Mouse (Mus musculus) G1E (cell line): Measurements from ENCODE around the gene Hnrnpr.

Experiments
- CTCF ChIP-seq: IDR thresholded peaks from 2 replicates; pipeline ENCODE4 v1.5.1; 2012; ENCODE audit warnings: low read depth, low read length, inconsistent platforms, mixed read lengths
- TAL1 ChIP-seq: conservative IDR thresholded peaks from 2 replicates; pipeline ENCODE4 v1.6.1; 2012; ENCODE audit warnings: low read depth, low read length, inconsistent platforms, mixed read lengths

DNA sequence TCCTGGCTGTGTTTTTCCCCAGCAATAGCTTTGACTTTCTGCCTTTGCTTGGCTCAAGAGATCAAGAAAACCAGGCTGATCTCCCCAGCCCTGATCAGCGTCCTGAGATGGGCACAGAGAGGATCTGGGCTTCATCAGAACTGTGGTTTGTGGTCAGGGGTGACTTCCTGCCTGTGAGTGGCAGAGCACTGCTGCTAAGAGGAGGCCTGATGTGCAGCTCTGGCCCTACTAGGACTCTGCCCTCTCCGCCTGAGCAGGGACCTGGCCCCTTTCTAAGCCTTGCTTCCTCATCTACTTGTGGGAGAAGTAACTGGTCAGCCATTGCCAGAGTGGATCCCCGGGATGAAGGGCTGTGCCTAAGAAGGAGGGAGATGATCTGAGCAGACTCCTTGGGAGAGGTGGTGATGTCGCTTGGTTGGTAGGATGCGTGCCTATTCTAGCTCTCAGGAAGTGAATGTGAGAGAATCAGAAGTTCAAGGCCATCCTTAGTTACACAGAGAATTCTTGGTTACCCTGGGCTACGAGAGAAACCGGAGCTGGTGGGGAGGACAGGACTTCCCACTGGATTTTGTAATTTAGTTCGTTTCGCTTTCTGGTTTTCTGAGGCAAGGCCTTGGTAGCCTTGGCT, 43.9 kb upstream of the Hnrnpr start:
- TF ChIP-seq CTCF = no peak
- no peak for TF ChIP-seq TAL1
